ENCODE assay signal across 11 mouse cellular contexts in genomic region chr2:68915742-68916141, GRCm38 (mm10).
"Had no signal": no experiment of that assay in that cellular context is flagged by ENCODE, and none has a peak within 500 bp of the region (broad histone marks: within the 10 kb centered on the region; RNA-seq: fewer than 3 reads in every experiment).

No protein-coding gene starts in this region.

- DNase-seq: kidney, postnatal 25 days; layer of hippocampus, adult 9-11 months; liver; liver, embryonic 13.5 days; liver, postnatal 0 days; thymus, adult 18-20 months; thymus, postnatal 14 days had no signal

- H3K9me3 ChIP-seq: limb, embryonic 12.5 days; liver, embryonic 13.5 days; lung, embryonic 15.5 days; midbrain, embryonic 15.5 days; neural tube, embryonic 15.5 days had no signal

- ATAC-seq: liver, postnatal 0 days; midbrain, embryonic 15.5 days had no signal

- H3K36me3 ChIP-seq: limb, embryonic 12.5 days; liver, embryonic 13.5 days; lung, embryonic 15.5 days; midbrain, embryonic 15.5 days; neural tube, embryonic 15.5 days had no signal

- H3K4me1 ChIP-seq: limb, embryonic 12.5 days; lung, embryonic 15.5 days; midbrain, embryonic 15.5 days; neural tube, embryonic 15.5 days had no signal

- H3K27ac ChIP-seq: limb, embryonic 12.5 days; liver, embryonic 13.5 days; lung, embryonic 15.5 days; midbrain, embryonic 15.5 days; neural tube, embryonic 15.5 days had no signal

- H3K9ac ChIP-seq: limb, embryonic 12.5 days; liver, embryonic 13.5 days; liver, postnatal 0 days; lung, embryonic 15.5 days; midbrain, embryonic 15.5 days; neural tube, embryonic 15.5 days had no signal

- H3K27me3 ChIP-seq: limb, embryonic 12.5 days; liver, embryonic 13.5 days; lung, embryonic 15.5 days; midbrain, embryonic 15.5 days; neural tube, embryonic 15.5 days had no signal

- H3K4me2 ChIP-seq: limb, embryonic 12.5 days; liver, embryonic 13.5 days; lung, embryonic 15.5 days; midbrain, embryonic 15.5 days; neural tube, embryonic 15.5 days had no signal

- H3K4me3 ChIP-seq: limb, embryonic 12.5 days; liver, embryonic 13.5 days; lung, embryonic 15.5 days; midbrain, embryonic 15.5 days; neural tube, embryonic 15.5 days had no signal
